Mouse (Mus musculus) liver, embryonic 16.5 days (tissue): ENCODE data around the gene Cln6. TPM values are rescaled to one million over a fixed set of nuclear protein-coding genes. Genes with fewer than 3 reads are reported as not detected.
A peak's percentile ranks its signal among the peaks of the same experiment; 100 is the strongest.
"Not testable (repeated sequence)": the region's sequence is repeated elsewhere in the genome, so short reads cannot be mapped to it uniquely, and the experiment has no call there.

Experiments
- ATAC-seq: fragments of 200-750 bp; cut with Nextera tagmentation; 2 replicates; pipeline ENCODE4 v1.8.0; 2017; ENCODE audit warnings: low read depth, mild to moderate bottlenecking, moderate number of reproducible peaks, moderate library complexity
- H3K27ac ChIP-seq: fragments of 300-500 bp; sonication (generic); 2 replicates; pipeline ENCODE4 v1.5.1; 2014; ENCODE audit warnings: mild to moderate bottlenecking, low read length
- H3K27me3 ChIP-seq: fragments of 300-500 bp; sonication (generic); 2 replicates; pipeline ENCODE4 v1.6.1; 2014; ENCODE audit warnings: low read depth, low read length, mixed read lengths; ENCODE audit not compliant: control insufficient read depth, insufficient read depth
- H3K36me3 ChIP-seq: fragments of 300-500 bp; sonication (generic); 2 replicates; pipeline ENCODE4 v1.6.1; 2014; ENCODE audit warnings: mild to moderate bottlenecking; ENCODE audit not compliant: control insufficient read depth, insufficient read depth
- H3K4me1 ChIP-seq: fragments of 300-500 bp; sonication (generic); 2 replicates; pipeline ENCODE4 v1.6.1; 2014; ENCODE audit warnings: low read depth, low read length, mixed read lengths; ENCODE audit not compliant: control insufficient read depth
- H3K4me2 ChIP-seq: fragments of 300-500 bp; sonication (generic); 2 replicates; pipeline ENCODE4 v1.6.1; 2014; ENCODE audit warnings: low read depth, low read length, mixed read lengths
- H3K4me3 ChIP-seq: fragments of 300-500 bp; sonication (generic); 2 replicates; pipeline ENCODE4 v1.5.1; 2014; ENCODE audit warnings: low read depth, mild to moderate bottlenecking, low read length
- H3K9ac ChIP-seq: fragments of 300-500 bp; sonication (generic); 2 replicates; pipeline ENCODE4 v1.6.1; 2014; ENCODE audit warnings: low read depth, low read length
- H3K9me3 ChIP-seq: fragments of 300-500 bp; sonication (generic); replicated peaks from 2 replicates; pipeline ENCODE4 v1.6.1; 2016; ENCODE audit warnings: low read length; ENCODE audit not compliant: control insufficient read depth
- WGBS: fragments of 180-500 bp; shearing (Covaris S2); extraction: QIAGEN DNeasy Blood & Tissue Kit; methylation state at CpG from one replicate; pipeline ENCODE4 v1.1.7; 2014; ENCODE audit not compliant: insufficient replicate concordance; 5-methylcytosine and 5-hydroxymethylcytosine counted together
- polyA plus RNA-seq: library from polyadenylated mRNA; unstranded; fragments of >200 nt; fragmentation: Nextera tagmentation; extraction: Ambion mirVana; gene quantifications from 2 replicates; pipeline ENCODE4 v1.2.1, GENCODE M21; 2015

The Cln6 gene
- polyA plus RNA-seq, result 11.7 and 13.2 TPM in 2 replicates

DNA sequence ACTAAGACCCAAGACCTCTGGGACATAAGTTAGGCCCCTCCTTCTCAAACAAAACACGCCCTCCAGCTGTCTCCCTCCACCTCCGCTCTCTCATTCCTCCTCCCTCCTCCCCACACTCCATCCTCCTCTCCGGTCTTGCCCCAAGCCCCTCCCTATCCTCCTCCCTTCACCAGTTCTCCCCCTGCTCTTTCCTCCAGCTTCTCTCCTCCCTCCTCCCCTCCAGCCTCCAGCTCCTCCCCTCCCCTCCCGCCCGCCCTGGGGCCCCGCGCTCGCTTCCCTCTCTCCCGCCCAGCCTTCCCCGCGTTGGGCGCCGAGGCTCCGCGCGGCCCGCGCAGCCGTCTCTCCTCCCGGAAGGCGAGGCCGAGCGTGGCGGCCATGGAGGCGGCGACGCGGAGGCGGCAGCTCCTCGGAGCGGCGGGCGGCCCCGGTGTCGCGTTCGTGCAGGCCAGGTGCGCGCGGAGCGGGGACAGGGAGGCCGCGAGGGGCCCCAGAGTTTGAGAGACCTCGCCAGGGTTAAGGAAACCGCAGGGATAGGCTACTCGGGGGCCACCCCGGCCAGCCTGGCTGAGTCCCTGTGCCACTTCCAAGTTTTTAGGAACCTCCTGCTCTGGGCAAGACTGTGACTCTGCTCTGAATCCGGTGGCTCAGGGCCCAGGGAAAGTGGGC, at the start of gene Cln6:
TSS of gene Cln6 (plus strand) at position 280 of the 666 bp plus-strand sequence.
- Histone ChIP-seq H3K36me3 (no peaks in the 10 kb centered on the region), H3K27ac (peak within 1 kb of the TSS; percentile 90), H3K4me3 (peak within 1 kb of the TSS; percentile 87), H3K4me1 (peaks cover 23% of the 10 kb centered on the region), H3K9ac (peak within 1 kb of the TSS; percentile 96), H3K4me2 (peak within 1 kb of the TSS; percentile 97), H3K9me3 (no peaks in the 10 kb centered on the region), H3K27me3 (no peaks in the 10 kb centered on the region)
- WGBS, result under 1% methylated on average over 46 of the region's 48 CpGs
- ATAC-seq, result peak; percentile 94

DNA sequence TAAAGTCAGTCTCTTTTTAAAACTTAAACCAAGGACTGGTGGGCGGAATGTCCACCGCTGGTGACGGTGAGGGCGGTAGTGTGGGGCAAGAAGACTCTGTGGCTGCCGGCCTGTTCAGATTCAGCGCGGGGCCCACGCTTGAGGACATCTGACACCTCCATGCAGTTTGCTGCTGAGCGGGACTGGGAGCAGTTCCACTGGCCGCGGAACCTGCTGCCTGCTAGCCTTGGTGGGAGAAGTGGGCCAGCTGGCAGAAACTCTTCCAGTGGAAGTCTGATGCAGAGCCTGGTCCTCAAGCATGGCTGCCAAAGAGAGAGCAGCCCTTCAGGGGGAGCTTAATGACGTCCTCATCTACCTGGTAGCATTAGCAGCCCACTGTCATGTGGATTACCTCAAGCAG, 48.7 kb upstream of the Cln6 start:
- Histone ChIP-seq H3K9ac (no peak overlapping the region), H3K27ac (no peak overlapping the region), H3K36me3 (no peaks in the 10 kb centered on the region), H3K4me1 (no peaks in the 10 kb centered on the region), H3K4me3 (no peak overlapping the region), H3K27me3 (no peaks in the 10 kb centered on the region), H3K4me2 (no peak overlapping the region), H3K9me3 (no peaks in the 10 kb centered on the region)
- ATAC-seq, result no peak
- WGBS, result 87% methylated on average over 12 of the region's 12 CpGs

DNA sequence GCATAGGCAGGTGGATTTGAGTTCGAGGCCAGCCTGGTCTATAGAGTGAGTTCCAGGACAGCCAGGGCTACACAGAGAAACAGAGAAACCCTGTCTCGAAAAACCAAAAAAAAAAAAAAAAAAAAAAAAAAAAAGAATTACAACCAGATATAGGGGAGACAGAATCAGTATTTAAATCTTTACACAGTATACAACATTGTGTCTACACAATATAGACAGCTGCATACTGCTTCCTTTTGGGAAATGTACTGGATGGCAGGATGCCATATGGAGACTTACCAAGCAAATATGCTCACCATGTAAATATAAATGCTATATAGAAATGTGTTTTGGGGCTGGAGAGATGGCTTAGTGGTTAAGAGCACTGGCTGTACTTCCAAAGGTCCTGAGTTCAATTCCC, 39.4 kb upstream of the Cln6 start:
- WGBS, result 85% methylated on average over 2 of the region's 2 CpGs
- not testable (repeated sequence) for H3K4me2 ChIP-seq, H3K27ac ChIP-seq, H3K4me3 ChIP-seq, H3K27me3 ChIP-seq, ATAC-seq, H3K9me3 ChIP-seq, H3K9ac ChIP-seq, H3K4me1 ChIP-seq
- peaks cover 21% of the 10 kb centered on the region for H3K36me3 ChIP-seq

DNA sequence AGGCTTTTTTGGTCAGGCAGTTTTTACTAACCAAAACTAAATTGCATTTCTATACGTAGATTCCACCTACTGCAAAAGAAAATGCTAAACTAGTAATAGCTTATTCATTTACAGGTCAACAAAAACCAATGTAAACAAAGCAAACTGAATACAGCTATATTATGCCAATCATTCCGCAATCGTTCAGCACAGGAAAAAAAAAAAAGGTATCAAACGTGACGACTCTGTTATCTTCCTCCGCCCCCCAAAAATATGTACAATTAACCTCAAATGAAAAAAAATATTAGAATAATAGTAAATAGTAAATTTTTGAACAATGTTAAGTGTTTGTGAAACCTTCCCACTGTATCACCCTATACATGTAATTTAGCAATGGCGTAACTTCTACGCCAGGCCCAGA, 28.5 kb upstream of the Cln6 start:
- Histone ChIP-seq H3K27me3 (no peaks in the 10 kb centered on the region), H3K4me1 (peaks cover 18% of the 10 kb centered on the region), H3K4me3 (peak overlapping the region; percentile 100), H3K9me3 (no peaks in the 10 kb centered on the region), H3K9ac (peak overlapping the region; percentile 98), H3K4me2 (peak overlapping the region; percentile 70), H3K27ac (peak overlapping the region; percentile 92), H3K36me3 (no peaks in the 10 kb centered on the region)
- WGBS, result 14% methylated on average over 8 of the region's 8 CpGs
- no peak for ATAC-seq

DNA sequence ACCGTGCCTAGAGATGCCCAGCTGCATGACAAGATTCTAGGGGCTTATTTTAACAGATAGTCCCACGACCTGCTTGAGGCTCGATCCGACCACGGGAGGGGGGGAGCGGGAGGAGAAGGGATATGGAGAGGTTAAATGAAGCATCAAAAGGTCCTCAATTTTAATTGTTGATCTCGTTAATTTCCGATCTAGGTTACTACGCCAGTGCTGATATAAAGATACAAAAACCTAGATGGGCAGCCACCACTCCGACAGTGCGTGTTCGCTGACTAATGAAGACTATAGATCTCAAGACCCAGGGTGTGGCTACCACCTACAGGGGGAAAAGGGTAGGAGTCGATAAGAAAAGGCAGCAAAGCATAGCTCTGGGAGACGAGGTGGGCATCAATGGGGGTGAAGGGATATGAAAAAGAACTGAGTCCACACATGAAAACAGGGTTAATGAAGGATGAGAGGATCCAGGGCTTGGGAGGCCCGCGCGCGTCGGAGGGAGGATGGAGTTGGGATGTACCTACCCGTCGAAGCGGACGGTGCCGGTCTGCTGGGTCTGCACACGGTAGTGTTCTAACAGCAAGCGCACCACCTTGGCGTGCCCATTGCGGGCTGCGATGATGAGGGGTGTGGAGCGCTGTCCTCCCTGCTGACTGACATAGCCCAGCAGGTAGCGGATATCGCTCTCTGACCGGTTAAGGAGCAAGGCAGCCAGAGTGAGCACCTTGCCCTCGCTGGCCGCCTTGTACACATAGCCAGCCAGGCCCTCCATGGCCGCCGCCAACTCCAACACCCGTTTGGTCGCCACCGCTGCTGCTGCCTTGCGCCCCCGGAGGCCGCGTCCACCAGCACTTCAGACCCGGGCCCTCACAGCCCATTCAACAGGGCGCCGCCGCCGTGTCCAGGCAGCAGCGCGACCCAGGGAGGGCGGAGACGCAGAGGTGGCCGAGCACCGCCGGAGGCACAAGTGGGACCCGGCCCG, 27.8 kb upstream of the Cln6 start:
- Histone ChIP-seq H3K4me3 (peak overlapping the region; percentile 100), H3K4me2 (peak overlapping the region; percentile 70), H3K4me1 (peaks cover 22% of the 10 kb centered on the region), H3K27me3 (no peaks in the 10 kb centered on the region), H3K36me3 (no peaks in the 10 kb centered on the region), H3K27ac (peak overlapping the region; percentile 92), H3K9ac (peak overlapping the region; percentile 98), H3K9me3 (no peaks in the 10 kb centered on the region)
- peak; percentile 52 for ATAC-seq
- under 1% methylated on average over 48 of the region's 58 CpGs for WGBS

DNA sequence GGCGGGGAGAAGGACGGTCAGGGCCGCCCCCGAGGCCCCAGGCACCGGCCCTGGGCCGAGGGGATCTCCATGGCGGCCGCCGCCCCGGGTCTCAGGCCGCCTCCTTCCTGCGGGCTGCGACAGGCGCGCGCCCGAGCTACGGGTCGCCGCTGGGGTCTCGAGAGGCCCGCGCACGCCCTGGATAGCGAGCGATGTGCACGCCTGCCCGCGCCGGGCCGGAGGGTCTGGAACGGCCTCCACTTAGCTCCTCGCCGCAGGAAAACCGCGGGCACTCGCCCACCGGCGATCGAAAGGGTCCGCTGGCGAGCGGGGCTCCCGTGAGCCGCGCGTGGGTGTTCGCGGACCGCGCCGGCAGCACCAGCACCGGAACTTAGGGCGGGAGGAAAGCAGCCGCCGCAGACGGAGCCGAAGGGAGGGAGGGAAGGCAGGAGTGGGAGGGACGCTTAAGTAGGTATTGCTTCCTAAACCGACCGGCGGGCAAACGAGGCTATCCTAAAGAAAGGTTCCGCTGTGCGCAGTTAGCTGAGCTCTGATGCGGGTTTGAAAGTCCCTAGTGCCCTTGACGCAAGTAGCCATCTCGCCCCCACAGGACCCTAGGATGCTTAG, 27.0 kb upstream of the Cln6 start, which contains the start of gene Fem1b:
TSS of gene Fem1b (minus strand) at position 419 of the 606 bp plus-strand sequence.
- Histone ChIP-seq H3K27ac (peak within 1 kb of the TSS; percentile 92), H3K9me3 (no peaks in the 10 kb centered on the region), H3K4me1 (peaks cover 22% of the 10 kb centered on the region), H3K4me3 (peak within 1 kb of the TSS; percentile 100), H3K4me2 (peak within 1 kb of the TSS; percentile 70), H3K9ac (peak within 1 kb of the TSS; percentile 98), H3K36me3 (no peaks in the 10 kb centered on the region), H3K27me3 (no peaks in the 10 kb centered on the region)
- peak; percentile 83 for ATAC-seq
- under 1% methylated on average over 67 of the region's 68 CpGs for WGBS

DNA sequence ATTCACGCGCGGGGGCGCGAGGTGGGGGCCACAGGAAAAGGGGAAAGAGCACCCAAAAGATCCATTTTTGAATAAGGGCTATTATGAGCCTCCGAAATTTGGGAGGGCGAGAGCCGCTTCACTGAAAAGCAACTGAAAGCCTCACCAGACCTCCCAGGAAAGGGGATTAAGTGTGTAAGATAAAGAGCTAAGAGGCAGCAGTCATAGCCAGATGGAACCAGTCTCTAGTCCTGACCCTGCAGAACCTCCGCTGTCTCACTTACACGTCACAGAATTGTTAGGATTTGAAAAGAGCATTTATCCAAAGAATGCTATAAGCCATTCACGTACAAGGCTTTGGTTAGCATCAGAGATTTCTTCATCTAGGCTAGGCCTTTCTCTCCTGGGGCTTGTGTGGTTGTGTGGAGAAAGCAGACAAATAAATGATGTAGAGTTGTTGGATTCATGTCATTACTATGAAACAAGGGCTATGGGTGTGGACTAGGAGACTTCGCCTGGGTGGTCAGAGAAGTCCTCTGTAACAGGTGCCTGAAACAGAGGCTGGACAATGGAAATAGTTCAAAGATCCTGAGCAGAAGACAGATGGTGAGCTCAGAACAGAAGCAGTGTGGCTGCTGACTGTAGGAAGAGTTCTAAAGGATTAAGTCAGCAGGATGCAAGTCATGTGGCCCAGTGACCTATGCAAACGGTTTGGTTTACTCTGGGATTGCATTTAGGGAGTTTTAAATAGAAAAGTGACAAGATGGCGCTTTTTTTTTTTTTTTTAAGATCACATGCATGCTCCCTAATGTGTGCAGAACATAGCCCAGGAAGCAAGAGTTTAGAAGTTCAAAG, 26.2 kb upstream of the Cln6 start:
- no peak for ATAC-seq
- Histone ChIP-seq H3K9me3 (no peaks in the 10 kb centered on the region), H3K4me3 (peak overlapping the region; percentile 100), H3K4me2 (peak overlapping the region; percentile 70), H3K27me3 (no peaks in the 10 kb centered on the region), H3K9ac (peak overlapping the region; percentile 65), H3K36me3 (no peaks in the 10 kb centered on the region), H3K27ac (0 out of 2 replicates have a peak overlapping the region, but pooled peaks have one; percentile 21), H3K4me1 (peaks cover 22% of the 10 kb centered on the region)
- 22% methylated on average over 14 of the region's 14 CpGs for WGBS

DNA sequence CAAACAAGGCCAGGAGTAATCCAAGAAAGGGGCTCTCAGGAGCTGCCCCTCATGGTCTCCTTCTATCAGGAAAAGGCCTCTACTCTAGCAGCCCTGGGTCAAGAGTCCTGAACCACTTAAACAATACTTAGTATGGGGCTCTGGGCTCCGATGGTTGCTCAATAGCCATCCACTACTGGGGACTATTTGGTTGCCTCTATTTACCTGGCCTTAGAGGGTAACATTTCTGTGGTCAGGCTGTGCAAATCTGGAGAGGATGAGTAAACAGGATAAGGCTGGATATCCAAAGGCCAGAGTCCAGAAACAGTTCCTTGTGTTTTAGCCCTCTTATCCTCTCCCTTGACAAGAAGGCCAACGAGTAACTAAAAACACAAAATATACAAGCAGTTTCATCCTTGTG, 23.8 kb upstream of the Cln6 start:
- H3K4me2 ChIP-seq, result no peak overlapping the region
- H3K36me3 ChIP-seq, result no peaks in the 10 kb centered on the region
- no peaks in the 10 kb centered on the region for H3K27me3 ChIP-seq
- peak; percentile 28 for ATAC-seq
- no peak overlapping the region for H3K4me3 ChIP-seq
- no peak overlapping the region for H3K9ac ChIP-seq
- peak overlapping the region; percentile 71 for H3K27ac ChIP-seq
- WGBS, result 53% methylated on average over 2 of the region's 2 CpGs
- H3K4me1 ChIP-seq, result peaks cover 13% of the 10 kb centered on the region
- no peaks in the 10 kb centered on the region for H3K9me3 ChIP-seq
